ENCODE assay signal across 11 mouse cellular contexts in the genomic region with DNA sequence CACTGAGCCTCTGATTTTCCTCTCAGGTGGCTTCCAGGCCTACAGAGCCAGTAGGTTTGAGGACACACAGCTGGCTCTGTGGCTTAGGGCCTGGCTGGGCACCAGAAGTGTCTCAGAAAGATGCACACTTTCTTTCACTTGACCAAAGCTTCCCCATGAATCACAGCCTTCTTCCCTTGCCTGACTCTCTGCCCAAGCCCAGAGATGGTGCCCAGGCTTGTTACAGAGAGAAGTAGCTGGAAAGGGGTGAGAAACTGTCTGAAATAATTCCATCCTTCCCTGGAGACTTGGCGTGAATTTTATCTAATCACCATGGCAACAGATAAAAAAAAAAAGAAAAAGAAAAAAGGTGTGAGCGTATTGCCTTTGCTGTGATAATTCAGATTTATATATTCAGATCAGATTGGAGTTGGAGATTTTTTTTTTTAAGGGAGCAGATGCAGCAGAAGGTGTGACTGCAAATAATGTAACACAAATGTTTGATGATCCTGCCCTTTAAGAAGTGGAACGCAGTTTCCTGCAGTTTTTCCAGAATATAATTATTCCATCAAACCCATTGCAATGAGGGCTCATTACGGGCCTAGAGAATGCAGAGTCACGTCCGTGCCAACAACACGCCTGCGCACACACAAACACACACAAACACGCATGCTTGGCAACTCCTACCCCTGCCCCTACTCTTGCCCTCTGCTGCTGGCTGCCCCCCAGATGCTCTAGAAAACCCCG. TPM values are rescaled to one million over a fixed set of nuclear protein-coding genes. Genes with fewer than 3 reads are reported as not detected.
A peak's percentile ranks its signal among the peaks of the same experiment; 100 is the strongest.
DNase-seq lines count a peak whose midpoint lies in the region; ATAC-seq and TF ChIP-seq lines count a peak whose summit lies in the region.
"Had no signal": no experiment of that assay in that cellular context is flagged by ENCODE, and none has a peak within 500 bp of the region (broad histone marks: within the 10 kb centered on the region; RNA-seq: fewer than 3 reads in every experiment).

No protein-coding gene starts in this region.

- no peaks in the 10 kb centered on the region for H3K36me3 ChIP-seq in midbrain, embryonic 13.5 days
- H3K36me3 ChIP-seq in midbrain, embryonic 10.5 days = no peaks in the 10 kb centered on the region
- H3K36me3 ChIP-seq in hindbrain, postnatal 0 days (ENCODE audit: insufficient read depth, low read length) = no peaks in the 10 kb centered on the region
- H3K36me3 ChIP-seq in intestine, embryonic 15.5 days = no peaks in the 10 kb centered on the region

- H3K27me3 ChIP-seq in midbrain, embryonic 13.5 days = no peaks in the 10 kb centered on the region
- no peaks in the 10 kb centered on the region for H3K27me3 ChIP-seq in midbrain, embryonic 10.5 days (ENCODE audit: low read depth, poor library complexity, severe bottlenecking)
- no peaks in the 10 kb centered on the region for H3K27me3 ChIP-seq in hindbrain, postnatal 0 days (ENCODE audit: insufficient read depth, low read length)
- no peaks in the 10 kb centered on the region for H3K27me3 ChIP-seq in intestine, embryonic 15.5 days (replicated peaks)

- H3K4me2 ChIP-seq in midbrain, embryonic 13.5 days (replicated peaks) = no peak overlapping the region
- H3K4me2 ChIP-seq in hindbrain, postnatal 0 days (ENCODE audit: low read depth, low read length) = no peak overlapping the region
- H3K4me2 ChIP-seq in intestine, embryonic 15.5 days (replicated peaks) = no peak overlapping the region

- peak overlapping the region; percentile 80 for H3K27ac ChIP-seq in midbrain, embryonic 13.5 days
- H3K27ac ChIP-seq in midbrain, embryonic 10.5 days (replicated peaks) = no peak overlapping the region; the same call in 1 of the 2 replicates
- peak overlapping the region; percentile 72 for H3K27ac ChIP-seq in hindbrain, postnatal 0 days
- no peak overlapping the region for H3K27ac ChIP-seq in intestine, embryonic 15.5 days

- 67% methylated on average over 10 of the region's 10 CpGs for WGBS in midbrain, embryonic 13.5 days
- 89% methylated on average over 10 of the region's 10 CpGs for whole genome bisulfite sequencing in midbrain, embryonic 10.5 days
- 71% methylated on average over 10 of the region's 10 CpGs for whole genome bisulfite sequencing in hindbrain, postnatal 0 days
- WGBS in intestine, embryonic 15.5 days = 84% methylated on average over 10 of the region's 10 CpGs

- no peaks in the 10 kb centered on the region for H3K9me3 ChIP-seq in midbrain, embryonic 13.5 days
- H3K9me3 ChIP-seq in midbrain, embryonic 10.5 days (replicated peaks) = no peaks in the 10 kb centered on the region
- no peaks in the 10 kb centered on the region for H3K9me3 ChIP-seq in hindbrain, postnatal 0 days (ENCODE audit: low read length)
- H3K9me3 ChIP-seq in intestine, embryonic 15.5 days = no peaks in the 10 kb centered on the region

- DNase-seq in midbrain, embryonic 10.5 days (ENCODE audit: low spot score) = no peak
- peak; percentile 58 for DNase-seq in hindbrain, postnatal 0 days (ENCODE audit: low spot score)
- peak; percentile 70 to 80 for DNase-seq in left cerebral cortex, adult 9 months (ENCODE audit: low spot score in 2 of 2)
- DNase-seq in right cerebral cortex, postnatal 4 days = peak; percentile 52
- no peak for DNase-seq in heart, postnatal 10 days
- DNase-seq: cerebellum, adult 11-12 months had no signal

- intact Hi-C loops in heart, postnatal 10 days (cut with DNase I) = no loop called here

- ATAC-seq in midbrain, embryonic 13.5 days = 0 out of 2 replicates have a peak, but pooled peaks have one; percentile 12
- ATAC-seq in hindbrain, postnatal 0 days = no peak
- no peak for ATAC-seq in intestine, embryonic 15.5 days
- ATAC-seq in inflammation-experienced regulatory T-cells, adult 6 months = no peak

- H3K9ac ChIP-seq in midbrain, embryonic 13.5 days (replicated peaks) = no peak overlapping the region
- H3K9ac ChIP-seq in hindbrain, postnatal 0 days (replicated peaks; ENCODE audit: low read length) = no peak overlapping the region
- no peak overlapping the region for H3K9ac ChIP-seq in intestine, embryonic 15.5 days

- peaks cover 37% of the 10 kb centered on the region for H3K4me1 ChIP-seq in midbrain, embryonic 13.5 days (replicated peaks)
- peaks cover 15% of the 10 kb centered on the region for H3K4me1 ChIP-seq in midbrain, embryonic 10.5 days
- H3K4me1 ChIP-seq in hindbrain, postnatal 0 days (ENCODE audit: insufficient read depth, low read length) = peaks cover 9% of the 10 kb centered on the region; the same call in 1 of the 2 replicates
- no peaks in the 10 kb centered on the region for H3K4me1 ChIP-seq in intestine, embryonic 15.5 days (replicated peaks)

- H3K4me3 ChIP-seq in midbrain, embryonic 13.5 days (replicated peaks) = no peak overlapping the region
- H3K4me3 ChIP-seq in midbrain, embryonic 10.5 days = no peak overlapping the region
- no peak overlapping the region for H3K4me3 ChIP-seq in hindbrain, postnatal 0 days (ENCODE audit: low read length)
- H3K4me3 ChIP-seq in intestine, embryonic 15.5 days (replicated peaks) = no peak overlapping the region

- no peak for TF ChIP-seq CTCF in hindbrain, postnatal 0 days (IDR thresholded peaks at IDR 0.05; ENCODE audit: low read depth)

RNA-seq across cellular contexts. Expression of gene Dscaml1, which starts 44.5 kb away (rescaled TPM):
- 8.4 and 9.5 TPM in 2 replicates for polyA plus RNA-seq in midbrain, embryonic 13.5 days (2015; fragmentation: Nextera tagmentation; extraction: Ambion mirVana)
- polyA plus RNA-seq in midbrain, embryonic 10.5 days (2016; fragmentation: Nextera tagmentation; extraction: Ambion mirVana) = 0.23 and 0.66 TPM in 2 replicates
- 37.5 and 47.4 TPM in 2 replicates for total RNA-seq in hindbrain, postnatal 0 days (2014; rRNA removed)
- polyA plus RNA-seq in hindbrain, postnatal 0 days (2015; fragmentation: Nextera tagmentation; extraction: Ambion mirVana) = 10.5 and 12.4 TPM in 2 replicates
- 0.38 and 0.44 TPM in 2 replicates for polyA plus RNA-seq in intestine, embryonic 15.5 days (2015; fragmentation: Nextera tagmentation; extraction: Ambion mirVana)
- polyA plus RNA-seq in inflammation-experienced regulatory T-cells, adult 6 months (2017; shearing (Covaris generic)) = not detected
- total RNA-seq in heart, postnatal 10 days (2021) = not detected
- total RNA-seq: CH12.LX; megakaryocyte, adult 5-6 weeks had no signal

Comparison
In these comparisons a context has a peak if more than half of its experiments do, and no peak if none do; other contexts are left out.
1. H3K27ac ChIP-seq: peak in midbrain, embryonic 13.5 days (single experiment) and hindbrain, postnatal 0 days (single experiment); none in midbrain, embryonic 10.5 days (single experiment) and intestine, embryonic 15.5 days (single experiment).
2. DNase-seq: peak in hindbrain, postnatal 0 days (single experiment), left cerebral cortex, adult 9 months (2 of 2) and right cerebral cortex, postnatal 4 days (single experiment); none in midbrain, embryonic 10.5 days (single experiment) and heart, postnatal 10 days (0 of 2).